Mouse (Mus musculus) right cerebral cortex, postnatal 25 days (tissue): ENCODE data around the gene Atat1.

ENCODE experiments used
- DNase-seq: peaks from one replicate; pipeline ENCODE4 v3.0.0; 2022

Gene Atat1

DNA sequence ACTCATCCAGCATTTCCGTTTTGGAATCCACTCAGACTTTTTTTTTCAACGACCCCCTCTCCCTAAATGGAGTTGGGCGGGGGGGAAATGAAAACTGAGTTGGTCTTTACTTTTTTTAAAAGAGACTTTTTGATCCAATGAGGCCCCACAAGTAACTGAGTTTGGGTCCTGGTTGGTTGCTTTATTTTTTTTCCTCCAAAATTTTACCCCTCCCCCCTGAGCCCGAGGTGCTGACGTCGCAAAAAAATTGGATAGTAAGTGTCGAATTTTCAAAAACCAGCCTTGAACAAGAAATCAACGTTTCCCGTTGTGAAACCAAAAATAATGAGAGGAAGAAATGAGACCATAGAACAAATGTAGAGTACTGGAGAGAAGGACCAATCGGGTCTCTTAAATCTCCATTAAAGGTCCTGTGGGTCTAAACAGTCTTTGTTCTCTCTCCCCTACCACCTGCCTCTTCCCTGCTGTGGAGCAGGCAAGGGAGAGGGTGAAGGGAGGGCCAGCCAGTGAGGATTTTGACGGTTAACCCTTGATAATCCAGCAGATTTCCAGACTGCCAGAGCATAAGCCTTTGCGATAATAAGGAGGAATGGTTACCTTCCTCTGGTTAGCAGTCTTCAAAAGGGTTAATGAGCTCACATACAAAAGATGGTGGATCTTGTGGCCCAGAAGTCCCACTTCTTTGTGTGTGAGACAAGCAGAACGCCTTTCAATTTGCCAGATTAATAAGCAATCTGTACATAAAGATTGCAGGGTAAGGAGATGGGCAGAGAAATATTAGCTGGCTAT, 7.8 kb upstream of the Atat1 start:
- DNase-seq: no peak

DNA sequence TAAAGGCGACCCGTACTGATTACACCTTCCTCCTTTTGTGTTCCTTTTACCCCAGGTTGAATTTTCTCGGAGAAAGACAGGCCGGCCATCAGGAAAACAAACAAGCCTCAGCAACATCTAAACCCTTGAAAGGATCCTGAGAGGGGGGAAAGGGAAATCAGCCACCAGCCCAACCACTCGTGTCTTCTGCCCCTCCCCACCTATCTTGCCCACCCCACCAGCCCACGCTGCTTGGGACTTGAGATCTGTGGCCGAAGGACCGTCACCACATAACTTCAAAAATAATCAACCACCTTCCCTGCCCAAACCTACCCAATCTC, 7.2 kb upstream of the Atat1 start:
- no peak for DNase-seq

DNA sequence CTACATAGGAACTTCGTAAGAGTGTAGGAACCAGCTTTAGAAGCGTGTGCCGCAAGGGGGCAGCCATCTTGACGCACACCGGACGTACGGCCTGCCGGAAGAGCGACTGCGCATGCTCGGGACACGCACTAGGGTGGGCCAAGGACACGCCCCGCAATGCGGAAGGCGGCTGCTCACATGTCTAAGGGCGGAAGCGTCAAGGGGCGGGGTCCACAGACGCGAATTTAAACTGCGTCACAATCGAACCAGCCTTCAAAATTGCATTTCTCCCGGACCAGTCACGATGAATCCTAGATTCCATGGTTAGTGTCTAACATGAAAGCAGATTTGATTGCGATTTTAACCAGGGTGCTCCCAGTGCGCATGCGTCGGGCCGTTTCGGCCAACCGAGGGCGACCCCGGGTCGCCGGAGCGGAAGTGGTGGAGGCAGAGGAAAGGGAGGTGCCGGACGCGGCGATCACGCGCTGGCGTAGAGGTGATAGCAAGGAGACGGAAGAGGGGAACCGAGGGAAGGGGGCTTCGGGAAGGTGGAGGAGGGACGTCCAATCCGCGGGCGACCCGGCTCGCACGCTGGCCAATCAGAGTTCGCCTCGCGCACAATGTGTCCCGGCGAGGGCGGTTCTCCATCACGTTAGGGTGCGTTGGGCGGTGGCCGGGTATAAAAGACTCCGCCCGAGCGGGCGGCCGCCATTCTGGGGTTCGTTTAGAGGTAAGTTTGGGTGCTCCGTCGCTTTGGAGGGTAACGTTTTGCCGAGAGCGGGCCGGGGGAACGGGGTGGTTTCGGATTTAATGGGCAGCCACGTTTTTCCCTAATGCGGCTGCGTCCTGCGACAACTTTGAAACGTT, 6.6 kb upstream of the Atat1 start, which contains the start of the genes Mrps18b and Ppp1r10:
TSS of gene Mrps18b (minus strand) at position 93 of the 846 bp plus-strand sequence.
TSS of gene Ppp1r10 (plus strand) at position 138 of the 846 bp plus-strand sequence.
- peak; percentile 100 for DNase-seq

- no peak for DNase-seq
Measured at GRCm38 (mm10) chr17:35915538-35916296, 5.8 kb upstream of the Atat1 start.

DNA sequence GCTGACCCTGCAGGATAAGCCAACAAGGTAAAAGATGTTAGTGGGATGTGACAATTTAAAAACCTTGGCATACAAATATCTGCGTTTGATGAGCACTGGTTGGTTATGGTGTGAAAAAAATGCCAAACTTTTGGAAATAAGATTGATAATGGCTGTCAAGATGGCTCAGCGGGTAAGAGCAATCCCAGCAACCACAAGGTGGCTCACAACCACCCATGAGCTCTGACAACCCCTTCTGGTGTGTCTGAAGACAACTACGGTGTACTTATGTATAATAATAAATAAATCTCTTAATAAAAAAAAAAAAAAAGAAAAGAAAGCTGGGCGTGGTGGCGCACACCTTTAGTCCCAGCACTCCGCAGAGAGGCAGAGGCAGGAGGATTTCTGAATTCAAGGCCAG, 5.1 kb upstream of the Atat1 start:
- no peak for DNase-seq

GRCm38 (mm10) chr17:35909186-35909918, 523 bp downstream of the Atat1 start:
- DNase-seq: no peak

DNA sequence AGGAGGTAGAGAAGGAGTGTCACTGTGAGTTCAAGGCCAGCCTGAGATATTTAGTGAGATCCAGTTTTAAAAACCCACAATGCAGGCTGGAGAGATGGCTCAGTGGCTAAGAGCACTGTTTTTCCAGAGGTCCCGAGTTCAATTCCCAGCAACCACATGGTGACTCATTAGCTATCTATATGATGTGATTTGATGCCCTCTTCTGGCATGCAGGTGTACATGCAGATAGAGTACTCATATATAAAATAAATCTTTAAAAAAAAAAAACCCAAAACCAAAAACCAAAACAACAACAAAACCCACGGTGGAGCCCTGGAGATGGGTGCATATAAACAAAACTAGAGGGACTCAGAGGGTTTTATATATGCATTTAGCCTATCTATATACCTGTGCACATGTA, 2.3 kb downstream of the Atat1 start:
- no peak for DNase-seq

GRCm38 (mm10) chr17:35905587-35905986, 4.3 kb downstream of the Atat1 start:
- DNase-seq: no peak

GRCm38 (mm10) chr17:35903992-35904355, 5.9 kb downstream of the Atat1 start:
- DNase-seq: no peak

GRCm38 (mm10) chr17:35903343-35903991, 6.4 kb downstream of the Atat1 start:
- no peak for DNase-seq

GRCm38 (mm10) chr17:35900636-35901035, 9.2 kb downstream of the Atat1 start:
- no peak for DNase-seq

DNA sequence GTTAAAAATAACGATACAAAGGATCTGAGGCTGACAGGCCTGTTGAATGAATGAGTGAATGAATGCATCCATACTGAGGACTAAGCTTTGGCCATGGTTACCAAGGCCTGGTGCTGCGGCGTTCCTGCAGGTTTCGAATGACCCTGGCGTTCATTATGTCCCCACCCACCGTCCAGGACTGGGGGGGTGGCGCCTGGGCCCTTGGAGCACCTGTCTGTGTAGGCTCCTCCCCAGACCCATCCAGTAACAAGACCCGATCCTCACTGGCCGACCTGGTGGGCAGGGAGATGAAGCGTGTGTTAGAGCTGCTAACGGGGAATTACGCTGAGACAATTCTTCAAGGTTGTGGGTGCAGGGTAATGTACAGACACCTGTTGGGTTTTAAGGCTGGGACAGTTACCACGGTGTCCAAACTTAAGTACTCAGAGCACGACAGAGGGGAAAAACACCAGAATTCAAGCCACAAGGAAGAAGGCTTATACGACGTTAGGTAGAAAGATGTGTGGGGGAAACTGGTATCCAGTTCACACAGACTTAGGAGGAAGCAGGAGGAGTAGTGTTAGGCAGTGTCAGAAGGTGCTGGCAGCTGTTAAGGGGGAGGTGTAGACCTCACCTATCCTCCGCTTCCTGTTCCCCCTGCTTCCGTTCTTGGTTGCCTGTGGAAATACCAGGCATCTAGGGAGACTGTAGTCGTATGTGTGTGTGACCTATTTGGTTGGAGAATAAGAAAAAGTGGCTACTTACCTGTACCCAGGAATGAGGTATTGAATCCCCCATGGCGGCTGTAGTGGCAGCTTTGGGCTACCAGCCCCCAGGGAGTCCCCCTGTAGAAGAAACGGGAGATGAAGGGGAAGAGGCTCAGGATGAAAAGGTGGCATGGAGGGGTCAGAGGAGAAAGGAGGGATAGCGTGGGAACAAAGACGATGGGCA, 12.0 kb downstream of the Atat1 start:
- DNase-seq: no peak

- peak; percentile 93 for DNase-seq
Measured at GRCm38 (mm10) chr17:35896781-35897643, 12.9 kb downstream of the Atat1 start, which contains the start of gene 2310061I04Rik. Gene 2310061I04Rik (minus strand): TSS chr17:35897431.

DNA sequence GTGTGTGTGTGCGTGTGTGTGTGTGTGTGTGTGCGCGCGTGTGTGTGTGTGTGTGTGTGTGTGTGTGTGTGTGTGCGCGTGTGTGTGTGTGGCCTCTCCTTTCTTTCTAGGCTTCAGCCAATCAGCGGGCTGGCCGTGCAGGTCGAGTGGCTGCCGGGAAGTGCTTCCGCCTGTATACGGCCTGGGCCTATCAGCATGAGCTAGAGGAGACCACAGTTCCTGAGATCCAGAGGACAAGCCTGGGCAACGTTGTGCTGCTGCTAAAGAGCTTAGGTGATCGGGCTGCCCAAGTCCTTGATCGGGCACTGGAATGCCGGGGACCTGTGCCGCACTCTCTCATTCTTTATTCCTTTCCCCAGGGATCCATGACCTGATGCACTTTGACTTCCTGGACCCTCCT, 22.1 kb downstream of the Atat1 start:
- DNase-seq: no peak

DNA sequence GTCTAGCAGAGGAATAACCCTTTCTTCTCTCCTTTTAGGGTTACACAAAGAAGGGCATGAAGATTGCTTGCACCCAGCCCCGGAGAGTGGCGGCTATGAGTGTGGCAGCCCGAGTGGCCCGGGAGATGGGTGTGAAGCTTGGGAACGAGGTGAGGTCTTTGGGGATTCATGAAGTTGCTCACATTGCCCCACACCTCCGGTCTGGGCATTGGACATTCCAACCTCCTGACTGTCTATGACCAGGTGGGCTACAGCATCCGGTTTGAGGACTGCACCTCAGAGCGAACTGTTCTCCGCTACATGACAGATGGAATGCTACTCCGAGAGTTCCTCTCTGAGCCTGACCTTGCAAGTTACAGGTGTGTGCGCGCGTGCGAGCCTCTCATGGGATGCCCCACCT, 26.1 kb downstream of the Atat1 start:
- no peak for DNase-seq

GRCm38 (mm10) chr17:35882924-35883323, 27.0 kb downstream of the Atat1 start:
- DNase-seq: no peak

- DNase-seq: peak; percentile 95
Measured at GRCm38 (mm10) chr17:35879245-35880057, 30.4 kb downstream of the Atat1 start, which contains the start of gene Dhx16. Gene Dhx16 (plus strand): TSS chr17:35879819.

DNA sequence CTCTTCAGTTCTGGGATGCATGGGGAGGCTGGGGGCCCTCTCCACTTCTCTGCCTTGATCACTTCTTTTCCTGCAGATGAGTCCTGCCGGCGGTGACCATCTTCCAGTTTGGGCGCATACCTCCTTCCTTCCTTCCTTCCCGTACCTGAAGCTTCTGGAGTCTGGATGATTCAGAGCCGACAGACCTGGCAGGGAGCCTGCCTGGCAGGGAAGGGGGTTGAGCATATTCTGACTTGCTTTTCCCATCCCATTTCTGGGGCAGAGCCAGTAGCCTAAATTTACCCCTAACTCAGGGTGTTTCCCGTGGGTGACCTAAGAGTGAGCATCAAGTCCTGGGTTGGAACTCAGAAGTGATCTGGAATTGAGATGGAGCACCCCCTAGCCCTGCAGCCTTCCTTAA, 35.2 kb downstream of the Atat1 start:
- DNase-seq: peak; percentile 68
